Mouse (Mus musculus): ENCODE measurements around the gene Tmem192. TPM values are rescaled to one million over a fixed set of nuclear protein-coding genes. Genes with fewer than 3 reads are reported as not detected.
"Not testable (repeated sequence)": the region's sequence is repeated elsewhere in the genome, so short reads cannot be mapped to it uniquely, and the experiment has no call there.

Tmem192 gene
- polyA plus RNA-seq, 1 experiment from 2014 or later = 16.7 TPM

GRCm38 (mm10) chr8:64998806-64999365 is 51.9 kb downstream of the Tmem192 start:
- no peak for ATAC-seq (ENCODE audit: insufficient number of reproducible peaks, low FRiP score, low TSS enrichment, low read depth)
- WGBS = 77% methylated on average over 4 of the region's 4 CpGs

GRCm38 (mm10) chr8:65007616-65008015 is 60.6 kb downstream of the Tmem192 start:
- ATAC-seq (ENCODE audit: insufficient number of reproducible peaks, low FRiP score, low TSS enrichment, low read depth); H3K4me2 ChIP-seq (ENCODE audit: low read depth, severe bottlenecking); H3K9me3 ChIP-seq (ENCODE audit: control insufficient read depth, low read length); H3K4me1 ChIP-seq (ENCODE audit: control insufficient read depth, insufficient read depth, low read length); H3K27me3 ChIP-seq (ENCODE audit: control insufficient read depth, insufficient read depth, low read length); DNase-seq (ENCODE audit: low spot score); H3K27ac ChIP-seq (replicated peaks; ENCODE audit: low read depth, low read length); H3K36me3 ChIP-seq (ENCODE audit: control insufficient read depth, insufficient read depth, low read length); H3K4me3 ChIP-seq (ENCODE audit: low read depth, low read length); H3K9ac ChIP-seq (ENCODE audit: low read length): not testable (repeated sequence)
- 83% methylated on average over 6 of the region's 6 CpGs for WGBS

More at GRCm38 (mm10) chr8:64998806-64999365, 51.9 kb downstream of the Tmem192 start:
- H3K27ac ChIP-seq (replicated peaks; ENCODE audit: low read depth, low read length) = no peak overlapping the region
- H3K4me1 ChIP-seq (ENCODE audit: control insufficient read depth, insufficient read depth, low read length) = no peaks in the 10 kb centered on the region
- no peaks in the 10 kb centered on the region for H3K9me3 ChIP-seq (ENCODE audit: control insufficient read depth, low read length)
- H3K36me3 ChIP-seq (ENCODE audit: control insufficient read depth, insufficient read depth, low read length) = no peaks in the 10 kb centered on the region
- no peaks in the 10 kb centered on the region for H3K27me3 ChIP-seq (ENCODE audit: control insufficient read depth, insufficient read depth, low read length)
- no peak overlapping the region for H3K9ac ChIP-seq (ENCODE audit: low read length)
- no peak overlapping the region for H3K4me2 ChIP-seq (ENCODE audit: low read depth, severe bottlenecking)
- no peak overlapping the region for H3K4me3 ChIP-seq (ENCODE audit: low read depth, low read length)
- DNase-seq (ENCODE audit: low spot score) = no peak

GRCm38 (mm10) chr8:65018423-65018822 is 71.4 kb downstream of the Tmem192 start, which contains the start of the genes Trim61 and Trim60:
Gene Trim61, minus strand, starts transcription at chr8:65018523.
Gene Trim60, minus strand, starts transcription at chr8:65018584.
- 86% methylated on average over 8 of the region's 8 CpGs for WGBS
- Histone ChIP-seq H3K9ac (ENCODE audit: low read length) (no peak within 1 kb of the TSS), H3K27ac (replicated peaks; ENCODE audit: low read depth, low read length) (no peak within 1 kb of the TSS), H3K4me1 (ENCODE audit: control insufficient read depth, insufficient read depth, low read length) (no peaks in the 10 kb centered on the region), H3K4me3 (ENCODE audit: low read depth, low read length) (no peak within 1 kb of the TSS), H3K4me2 (ENCODE audit: low read depth, severe bottlenecking) (no peak within 1 kb of the TSS), H3K9me3 (ENCODE audit: control insufficient read depth, low read length) (no peaks in the 10 kb centered on the region), H3K36me3 (ENCODE audit: control insufficient read depth, insufficient read depth, low read length) (no peaks in the 10 kb centered on the region), H3K27me3 (ENCODE audit: control insufficient read depth, insufficient read depth, low read length) (no peaks in the 10 kb centered on the region)
- no peak for DNase-seq (ENCODE audit: low spot score)
- no peak for ATAC-seq (ENCODE audit: insufficient number of reproducible peaks, low FRiP score, low TSS enrichment, low read depth)

Other genes with a start within 250 kb of the Tmem192 start
- gene Msmo1, start 213.4 kb upstream of the Tmem192 start, polyA plus RNA-seq (2014; fragmentation: Nextera tagmentation; extraction: Ambion mirVana) = 123 and 135 TPM in 2 replicates
- 10.4 and 12.0 TPM in 2 replicates for gene Klhl2, start 97.2 kb upstream of the Tmem192 start, polyA plus RNA-seq (2014; fragmentation: Nextera tagmentation; extraction: Ambion mirVana)
- gene Trim75, start 40.6 kb downstream of the Tmem192 start, polyA plus RNA-seq (2014; fragmentation: Nextera tagmentation; extraction: Ambion mirVana) = not detected in 2 replicates
- gene Trim61, start 71.3 kb downstream of the Tmem192 start, polyA plus RNA-seq (2014; fragmentation: Nextera tagmentation; extraction: Ambion mirVana) = 0.16 TPM in 1 of 2 replicates, not detected in the other
- gene Trim60, start 71.4 kb downstream of the Tmem192 start, polyA plus RNA-seq (2014; fragmentation: Nextera tagmentation; extraction: Ambion mirVana) = not detected in 2 replicates
- gene Apela, start 90.2 kb downstream of the Tmem192 start, polyA plus RNA-seq (2014; fragmentation: Nextera tagmentation; extraction: Ambion mirVana) = 4.6 and 5.7 TPM in 2 replicates
- not detected in 2 replicates for gene Gm10663, start 127.8 kb downstream of the Tmem192 start, polyA plus RNA-seq (2014; fragmentation: Nextera tagmentation; extraction: Ambion mirVana)
- not detected in 2 replicates for gene BC030870, start 182.4 kb downstream of the Tmem192 start, polyA plus RNA-seq (2014; fragmentation: Nextera tagmentation; extraction: Ambion mirVana)